Mouse (Mus musculus) right cerebral cortex, adult 2 months (tissue): Measurements from ENCODE around the gene Dnajc30.
"Not testable (repeated sequence)": the region's sequence is repeated elsewhere in the genome, so short reads cannot be mapped to it uniquely, and the experiment has no call there.

Source experiments
- DNase-seq, 2 experiments: peaks; one replicate each; pipeline ENCODE4 v3.0.0; 2021 to 2022; ENCODE audit warnings: low spot score in 2 of 2

The Dnajc30 gene

GRCm38 (mm10) chr5:135063629-135064381 is at the start of gene Dnajc30:
Dnajc30 (plus strand) TSS chr5:135064202.
- peak; percentile 97 to 98 for DNase-seq

- DNase-seq: peak; percentile 95 to 96
These were observed 48.5 kb upstream of the Dnajc30 start for GRCm38 (mm10) chr5:135015497-135015896.

GRCm38 (mm10) chr5:135016224-135016759 is 47.7 kb upstream of the Dnajc30 start:
- no peak for DNase-seq

- DNase-seq: no peak
These were observed 42.2 kb upstream of the Dnajc30 start for GRCm38 (mm10) chr5:135021814-135022213.

GRCm38 (mm10) chr5:135023344-135024173 is 40.4 kb upstream of the Dnajc30 start, which contains the start of gene Stx1a:
Stx1a (plus strand) TSS chr5:135023482.
- peak; percentile 83 to 88 for DNase-seq

GRCm38 (mm10) chr5:135024665-135025224 is 39.3 kb upstream of the Dnajc30 start:
- no peak for DNase-seq

- peak; percentile 66 to 73 for DNase-seq
These were observed 38.1 kb upstream of the Dnajc30 start for GRCm38 (mm10) chr5:135025899-135026298.

- DNase-seq: peak; percentile 77 to 81
These were observed 34.8 kb upstream of the Dnajc30 start for GRCm38 (mm10) chr5:135029007-135029854.

GRCm38 (mm10) chr5:135032581-135032980 is 31.4 kb upstream of the Dnajc30 start:
- no peak for DNase-seq

- DNase-seq: no peak
These were observed 29.4 kb upstream of the Dnajc30 start for GRCm38 (mm10) chr5:135034593-135034992.

GRCm38 (mm10) chr5:135035608-135036359 is 28.2 kb upstream of the Dnajc30 start:
- peak; percentile 74 to 75 for DNase-seq

GRCm38 (mm10) chr5:135037946-135038345 is 26.1 kb upstream of the Dnajc30 start:
- DNase-seq: no peak

GRCm38 (mm10) chr5:135039541-135039940 is 24.5 kb upstream of the Dnajc30 start:
- DNase-seq: peak in 1 of 2 experiments; percentile 51

GRCm38 (mm10) chr5:135040059-135040458 is 23.9 kb upstream of the Dnajc30 start:
- no peak for DNase-seq

GRCm38 (mm10) chr5:135040777-135041176 is 23.2 kb upstream of the Dnajc30 start:
- DNase-seq: peak; percentile 66 to 69

GRCm38 (mm10) chr5:135042105-135042788 is 21.8 kb upstream of the Dnajc30 start:
- no peak for DNase-seq

- DNase-seq: peak in 1 of 2 experiments; percentile 52
These were observed 19.4 kb upstream of the Dnajc30 start for GRCm38 (mm10) chr5:135044575-135044974.

GRCm38 (mm10) chr5:135048539-135048938 is 15.5 kb upstream of the Dnajc30 start:
- no peak for DNase-seq

- not testable (repeated sequence) for DNase-seq
These were observed 14.7 kb upstream of the Dnajc30 start for GRCm38 (mm10) chr5:135049268-135049667.

- no peak for DNase-seq
These were observed 10.6 kb upstream of the Dnajc30 start for GRCm38 (mm10) chr5:135053356-135053755.
